Mouse (Mus musculus) stomach, embryonic 15.5 days (tissue): Measurements from ENCODE around the gene Gon7. TPM values are rescaled to one million over a fixed set of nuclear protein-coding genes. Genes with fewer than 3 reads are reported as not detected.

Source experiments
- ATAC-seq: fragments of 200-750 bp; cut with Nextera tagmentation; 2 replicates; pipeline ENCODE4 v1.8.0; 2017; ENCODE audit warnings: low read depth, moderate number of reproducible peaks, moderate TSS enrichment; ENCODE audit not compliant: insufficient read depth, low FRiP score
- H3K27ac ChIP-seq: fragments of 300-500 bp; sonication (generic); 2 replicates; pipeline ENCODE4 v1.5.1; 2015; ENCODE audit warnings: mild to moderate bottlenecking, inconsistent platforms
- H3K27me3 ChIP-seq: fragments of 300-500 bp; sonication (generic); replicated peaks from 2 replicates; pipeline ENCODE4 v1.6.1; 2015; ENCODE audit warnings: inconsistent platforms
- H3K36me3 ChIP-seq: fragments of 300-500 bp; sonication (generic); 2 replicates; pipeline ENCODE4 v1.6.1; 2015; ENCODE audit warnings: inconsistent platforms
- H3K4me1 ChIP-seq: fragments of 300-500 bp; sonication (generic); 2 replicates; pipeline ENCODE4 v1.6.1; 2015; ENCODE audit warnings: inconsistent platforms
- H3K4me2 ChIP-seq: fragments of 300-500 bp; sonication (generic); 2 replicates; pipeline ENCODE4 v1.6.1; 2015; ENCODE audit warnings: mild to moderate bottlenecking, inconsistent platforms
- H3K4me3 ChIP-seq: fragments of 300-500 bp; sonication (generic); replicated peaks from 2 replicates; pipeline ENCODE4 v1.5.1; 2015; ENCODE audit warnings: inconsistent platforms
- H3K9ac ChIP-seq: fragments of 300-500 bp; sonication (generic); 2 replicates; pipeline ENCODE4 v1.6.1; 2015; ENCODE audit warnings: inconsistent platforms
- H3K9me3 ChIP-seq: fragments of 300-500 bp; sonication (generic); 2 replicates; pipeline ENCODE4 v1.6.1; 2016; ENCODE audit warnings: inconsistent platforms
- WGBS: fragments of 180-500 bp; shearing (Covaris S2); methylation state at CpG from one replicate; pipeline ENCODE4 v1.1.7; 2015; 5-methylcytosine and 5-hydroxymethylcytosine counted together
- polyA plus RNA-seq: library from polyadenylated mRNA; unstranded; fragments of >200 nt; fragmentation: Nextera tagmentation; extraction: Ambion mirVana; gene quantifications from 2 replicates; pipeline ENCODE4 v1.2.1, GENCODE M21; 2015

Gon7 gene
- polyA plus RNA-seq, 1 experiment from 2014 or later = 29.2 TPM

DNA sequence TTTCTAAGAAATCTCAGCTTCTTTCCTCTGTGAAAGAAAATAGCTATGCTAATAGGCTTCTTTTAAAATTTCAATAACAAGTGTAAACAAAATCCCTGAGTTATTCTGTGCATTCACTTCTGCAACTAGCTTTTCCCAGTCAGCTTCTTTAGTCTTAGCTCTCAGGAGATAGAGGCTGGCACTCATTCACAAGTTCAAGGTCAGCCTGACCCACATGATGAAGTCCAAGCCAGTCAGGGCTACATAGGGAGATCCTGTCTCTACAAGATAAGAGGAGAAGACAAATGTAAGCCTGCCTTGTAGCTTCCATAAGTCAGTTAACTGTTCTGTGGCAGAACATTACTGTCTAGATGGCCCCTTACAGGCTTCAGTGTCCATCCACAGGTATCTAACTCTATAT, 6.1 kb upstream of the Gon7 start:
- Histone ChIP-seq H3K4me2 (no peak overlapping the region), H3K4me3 (no peak overlapping the region), H3K27ac (no peak overlapping the region), H3K4me1 (peaks cover 11% of the 10 kb centered on the region; the same call in 1 of the 2 replicates), H3K9me3 (no peaks in the 10 kb centered on the region), H3K36me3 (peaks cover 28% of the 10 kb centered on the region), H3K27me3 (no peaks in the 10 kb centered on the region), H3K9ac (no peak overlapping the region)
- no peak for ATAC-seq

- no peaks in the 10 kb centered on the region for H3K27me3 ChIP-seq
- H3K9me3 ChIP-seq = no peaks in the 10 kb centered on the region
- H3K4me2 ChIP-seq = no peak overlapping the region
- no peak for ATAC-seq
- H3K9ac ChIP-seq = no peak overlapping the region
- H3K36me3 ChIP-seq = peaks cover 10% of the 10 kb centered on the region
- no peak overlapping the region for H3K27ac ChIP-seq
- no peak overlapping the region for H3K4me3 ChIP-seq
- peaks cover 14% of the 10 kb centered on the region; the same call in 1 of the 2 replicates for H3K4me1 ChIP-seq
- whole genome bisulfite sequencing = 82% methylated on average over 3 of the region's 3 CpGs
These were observed 4.1 kb upstream of the Gon7 start for GRCm38 (mm10) chr12:102761668-102762067.

DNA sequence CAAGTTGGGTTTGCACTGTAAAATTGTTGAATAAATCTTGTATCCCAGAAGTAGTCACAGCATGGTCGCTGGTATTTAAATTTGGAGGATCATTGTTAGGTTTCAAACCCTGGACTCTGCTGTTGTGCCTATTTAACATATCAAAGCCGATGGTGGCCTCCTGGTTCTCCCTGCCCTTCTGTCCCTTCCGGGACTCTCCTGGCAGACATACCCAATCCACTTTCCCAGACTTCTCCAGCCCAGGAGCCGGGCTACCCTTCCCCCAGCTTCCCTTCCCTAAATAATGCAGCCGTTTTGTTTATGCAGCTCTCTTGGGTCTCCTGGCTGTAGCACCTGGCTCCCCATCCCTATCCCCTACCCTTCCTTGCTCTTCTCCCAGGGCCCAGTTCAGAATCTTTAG, 1.3 kb upstream of the Gon7 start:
- no peaks in the 10 kb centered on the region for H3K9me3 ChIP-seq
- ATAC-seq = no peak
- 3% methylated on average over 5 of the region's 5 CpGs for WGBS
- H3K4me2 ChIP-seq = peak overlapping the region; percentile 67
- peak overlapping the region; percentile 66 for H3K4me3 ChIP-seq
- H3K36me3 ChIP-seq = peaks cover 2% of the 10 kb centered on the region; the same call in 1 of the 2 replicates
- no peaks in the 10 kb centered on the region for H3K27me3 ChIP-seq
- peaks cover 18% of the 10 kb centered on the region; the same call in 1 of the 2 replicates for H3K4me1 ChIP-seq
- no peak overlapping the region for H3K27ac ChIP-seq
- peak overlapping the region; percentile 60 for H3K9ac ChIP-seq

DNA sequence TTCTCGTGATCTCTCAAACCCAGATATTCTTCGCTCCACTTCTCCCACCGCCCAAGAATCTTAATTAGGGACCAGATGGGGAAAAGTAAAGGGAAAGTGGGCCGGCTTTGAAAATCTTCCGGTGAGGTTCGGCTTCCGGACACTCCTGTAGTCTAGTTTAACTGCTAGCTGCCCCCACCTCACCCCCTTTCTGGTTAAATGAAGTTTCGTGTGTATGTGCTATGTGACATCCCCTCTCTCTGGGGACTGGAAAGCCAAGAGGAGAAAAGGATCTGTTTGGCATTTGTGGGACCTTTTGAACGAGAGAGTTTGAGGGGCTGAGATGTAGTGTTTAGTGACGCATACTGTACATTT, 777 bp upstream of the Gon7 start, which contains the start of gene Gm20604:
TSS of gene Gm20604 (minus strand) at position 270 of the 354 bp plus-strand sequence.
- under 1% methylated on average over 10 of the region's 10 CpGs for WGBS

GRCm38 (mm10) chr12:102757055-102757688, 431 bp downstream of the Gon7 start:
- H3K27ac ChIP-seq = peak overlapping the region; percentile 93
- H3K9me3 ChIP-seq = no peaks in the 10 kb centered on the region
- no peaks in the 10 kb centered on the region for H3K27me3 ChIP-seq
- ATAC-seq = peak; percentile 83
- H3K4me3 ChIP-seq = peak overlapping the region; percentile 66
- no peaks in the 10 kb centered on the region for H3K36me3 ChIP-seq
- WGBS = under 1% methylated on average over 46 of the region's 46 CpGs
- peak overlapping the region; percentile 68 for H3K4me2 ChIP-seq
- H3K9ac ChIP-seq = peak overlapping the region; percentile 68
- H3K4me1 ChIP-seq = peaks cover 18% of the 10 kb centered on the region; the same call in 1 of the 2 replicates

More for the DNA sequence above, 777 bp upstream of the Gon7 start, which contains the start of gene Gm20604:
- Histone ChIP-seq H3K4me3 (peak within 1 kb of the TSS; percentile 66), H3K9ac (peak within 1 kb of the TSS; percentile 68), H3K27ac (peak within 1 kb of the TSS; percentile 93), H3K4me2 (peak within 1 kb of the TSS; percentile 68), H3K36me3 (no peaks in the 10 kb centered on the region), H3K27me3 (no peaks in the 10 kb centered on the region), H3K9me3 (no peaks in the 10 kb centered on the region), H3K4me1 (peaks cover 18% of the 10 kb centered on the region; the same call in 1 of the 2 replicates)
- no peak for ATAC-seq

DNA sequence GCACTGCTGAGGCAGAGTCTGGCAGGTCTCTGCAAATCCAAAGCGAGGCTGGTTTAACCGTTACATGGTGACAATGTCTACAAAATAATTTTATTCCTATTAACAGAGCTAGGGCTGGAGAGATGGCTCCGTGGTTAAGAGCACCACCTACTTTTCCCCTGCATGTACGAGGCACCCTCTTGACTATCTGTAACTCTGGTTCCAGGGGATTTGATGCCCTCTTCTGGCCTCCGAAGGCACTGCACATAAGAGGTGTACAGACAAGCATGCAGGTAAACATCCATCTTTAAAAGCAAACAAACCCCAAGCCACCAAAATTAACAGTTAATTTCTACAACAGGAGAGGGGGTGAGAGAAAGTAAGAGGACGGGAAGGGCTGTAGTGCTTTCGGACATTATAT, 1.3 kb downstream of the Gon7 start:
- Histone ChIP-seq H3K27ac (no peak overlapping the region), H3K4me3 (peak overlapping the region; percentile 66), H3K36me3 (no peaks in the 10 kb centered on the region), H3K27me3 (no peaks in the 10 kb centered on the region), H3K4me1 (peaks cover 18% of the 10 kb centered on the region; the same call in 1 of the 2 replicates), H3K9me3 (no peaks in the 10 kb centered on the region), H3K4me2 (peak overlapping the region; percentile 68), H3K9ac (no peak overlapping the region)
- 72% methylated on average over 7 of the region's 7 CpGs for whole genome bisulfite sequencing
- ATAC-seq = no peak

DNA sequence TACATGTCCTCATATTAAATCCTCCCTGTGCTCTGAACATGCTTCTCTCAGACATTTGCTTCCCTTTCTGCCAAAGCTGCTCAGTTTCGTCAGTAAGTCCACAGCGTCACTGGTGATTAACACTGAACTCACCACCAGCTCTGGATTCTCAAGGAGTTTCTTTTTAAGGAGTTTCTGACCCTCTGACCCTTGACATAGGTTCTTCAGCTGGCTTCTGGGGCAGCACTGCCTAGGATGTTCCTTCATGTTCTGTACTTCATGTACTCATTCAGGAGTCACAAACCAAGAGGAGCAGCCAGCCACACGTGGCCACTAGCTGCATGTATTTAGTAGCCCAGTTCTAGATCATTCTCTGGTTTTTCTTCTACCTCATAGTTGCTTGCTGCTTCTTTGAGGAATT, 9.3 kb downstream of the Gon7 start:
- H3K4me3 ChIP-seq = no peak overlapping the region
- ATAC-seq = no peak
- no peak overlapping the region for H3K9ac ChIP-seq
- no peaks in the 10 kb centered on the region for H3K27me3 ChIP-seq
- H3K4me1 ChIP-seq = peaks cover 5% of the 10 kb centered on the region; the same call in 1 of the 2 replicates
- H3K27ac ChIP-seq = no peak overlapping the region
- no peak overlapping the region for H3K4me2 ChIP-seq
- WGBS = 78% methylated on average over 3 of the region's 3 CpGs
- H3K9me3 ChIP-seq = no peaks in the 10 kb centered on the region
- H3K36me3 ChIP-seq = peaks cover 3% of the 10 kb centered on the region; the same call in 1 of the 2 replicates

DNA sequence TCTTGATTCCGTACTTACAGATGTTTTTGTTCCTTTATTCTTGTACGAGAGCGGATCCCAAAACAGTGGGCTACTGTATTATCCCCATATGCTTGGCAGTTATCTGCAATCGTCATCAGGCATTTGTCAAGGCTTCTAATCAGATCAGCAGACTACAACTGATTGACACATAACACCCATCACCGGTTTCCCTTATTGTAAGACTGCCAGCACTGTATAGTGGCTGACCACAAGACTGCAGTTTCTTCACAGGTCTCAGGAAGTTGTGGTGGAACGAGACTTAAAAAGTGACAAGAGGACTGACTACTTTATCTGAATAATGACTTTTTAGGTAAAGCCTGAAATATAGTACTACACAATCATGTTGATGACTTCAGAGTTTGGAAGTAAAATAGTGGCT, 12.8 kb downstream of the Gon7 start:
- Histone ChIP-seq H3K36me3 (peaks cover 3% of the 10 kb centered on the region; the same call in 1 of the 2 replicates), H3K27ac (no peak overlapping the region), H3K9ac (no peak overlapping the region), H3K4me2 (peak overlapping the region; percentile 72), H3K4me1 (peaks cover 11% of the 10 kb centered on the region), H3K9me3 (no peaks in the 10 kb centered on the region), H3K4me3 (peak overlapping the region; percentile 80; the same call in 1 of the 2 replicates), H3K27me3 (no peaks in the 10 kb centered on the region)
- no peak for ATAC-seq
- WGBS = 54% methylated on average over 6 of the region's 6 CpGs

DNA sequence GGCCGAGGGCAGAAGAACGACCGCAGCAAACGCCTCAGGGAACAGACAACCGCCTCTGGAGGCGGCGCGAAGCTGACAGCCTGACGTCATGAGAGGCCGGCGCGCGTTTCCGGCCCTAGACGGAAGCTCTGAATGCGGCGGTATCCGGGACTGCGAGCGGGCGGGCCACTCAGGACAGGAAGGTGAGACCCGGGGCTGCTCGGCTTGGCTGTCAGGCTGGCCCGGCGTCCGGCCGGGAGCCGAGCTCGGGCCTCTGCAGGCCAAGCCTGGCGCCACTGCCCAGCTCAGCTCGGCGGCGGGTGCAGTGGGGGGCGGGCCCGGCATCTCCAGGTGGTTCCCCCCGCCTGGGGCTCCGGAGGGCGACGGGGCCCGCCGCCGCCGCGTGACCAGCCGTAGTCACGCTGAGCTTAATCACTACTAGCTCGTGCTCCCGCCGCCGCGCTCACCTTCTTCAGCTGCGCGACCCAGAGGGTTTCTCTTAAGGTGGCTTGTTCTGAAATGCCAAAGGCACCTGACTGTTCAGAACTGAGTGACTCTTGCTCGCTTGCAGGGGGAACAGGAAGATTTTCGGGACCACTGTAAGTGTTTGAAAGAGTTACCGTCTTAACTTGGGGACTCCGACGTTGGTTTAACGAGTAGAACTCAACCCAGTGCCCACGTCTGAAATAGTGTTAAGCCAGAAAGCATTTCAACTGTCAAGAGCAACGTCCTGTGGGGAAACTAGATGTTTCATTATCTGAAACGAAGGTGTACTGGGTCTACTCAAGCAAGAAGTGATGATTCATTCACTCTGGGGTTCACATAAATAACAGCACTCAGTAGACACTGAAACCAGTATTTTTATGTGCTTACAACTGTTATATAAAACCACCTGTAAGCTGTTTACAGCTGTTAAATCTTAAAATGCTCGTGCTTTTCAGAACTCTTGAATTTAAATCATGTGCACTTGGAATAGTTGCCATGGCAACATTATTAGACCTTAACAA, 13.7 kb downstream of the Gon7 start, which contains the start of the genes Moap1 and Tmem251:
TSS of gene Moap1 (minus strand) at position 73 of the 986 bp plus-strand sequence.
TSS of gene Tmem251 (plus strand) at position 174 of the 986 bp plus-strand sequence.
- H3K9me3 ChIP-seq = no peaks in the 10 kb centered on the region
- peaks cover 11% of the 10 kb centered on the region for H3K4me1 ChIP-seq
- peak within 1 kb of the TSS; percentile 72 for H3K4me2 ChIP-seq
- peak within 1 kb of the TSS; percentile 80 for H3K4me3 ChIP-seq
- H3K27me3 ChIP-seq = no peaks in the 10 kb centered on the region
- under 1% methylated on average over 62 of the region's 63 CpGs for WGBS
- H3K27ac ChIP-seq = peak within 1 kb of the TSS; percentile 94
- peak within 1 kb of the TSS; percentile 69 for H3K9ac ChIP-seq
- H3K36me3 ChIP-seq = no peaks in the 10 kb centered on the region
- peak; percentile 98 for ATAC-seq

GRCm38 (mm10) chr12:102743036-102743588, 14.5 kb downstream of the Gon7 start:
- Histone ChIP-seq H3K4me2 (peak overlapping the region; percentile 72), H3K36me3 (no peaks in the 10 kb centered on the region), H3K9ac (peak overlapping the region; percentile 69), H3K27ac (peak overlapping the region; percentile 94), H3K4me1 (peaks cover 11% of the 10 kb centered on the region), H3K27me3 (no peaks in the 10 kb centered on the region), H3K9me3 (no peaks in the 10 kb centered on the region), H3K4me3 (peak overlapping the region; percentile 80)
- under 1% methylated on average over 33 of the region's 33 CpGs for WGBS
- no peak for ATAC-seq

- Histone ChIP-seq H3K27me3 (no peaks in the 10 kb centered on the region), H3K27ac (no peak overlapping the region), H3K9ac (no peak overlapping the region), H3K9me3 (no peaks in the 10 kb centered on the region), H3K4me1 (peaks cover 11% of the 10 kb centered on the region), H3K4me2 (no peak overlapping the region), H3K4me3 (no peak overlapping the region), H3K36me3 (no peaks in the 10 kb centered on the region)
- 74% methylated on average over 7 of the region's 7 CpGs for WGBS
- no peak for ATAC-seq
These were observed 15.5 kb downstream of the Gon7 start for GRCm38 (mm10) chr12:102742056-102742455.
